Mouse (Mus musculus) kidney, embryonic 16.5 days (tissue): ENCODE measurements around the gene Tnfsf15. TPM values are rescaled to one million over a fixed set of nuclear protein-coding genes. Genes with fewer than 3 reads are reported as not detected.

ENCODE experiments used
- ATAC-seq: fragments of 200-750 bp; cut with Nextera tagmentation; 2 replicates; pipeline ENCODE4 v1.8.0; 2017; ENCODE audit warnings: moderate TSS enrichment; ENCODE audit not compliant: low FRiP score, low TSS enrichment
- H3K27ac ChIP-seq: fragments of 300-500 bp; sonication (generic); 2 replicates; pipeline ENCODE4 v1.5.1; 2014; ENCODE audit warnings: low read length
- H3K27me3 ChIP-seq: fragments of 300-500 bp; sonication (generic); 2 replicates; pipeline ENCODE4 v1.6.1; 2014; ENCODE audit warnings: low read length, control low read depth, mixed read lengths; ENCODE audit not compliant: insufficient read depth
- H3K36me3 ChIP-seq: fragments of 300-500 bp; sonication (generic); 2 replicates; pipeline ENCODE4 v1.6.1; 2014; ENCODE audit warnings: low read length, control low read depth, mixed read lengths; ENCODE audit not compliant: insufficient read depth
- H3K4me1 ChIP-seq: fragments of 300-500 bp; sonication (generic); 2 replicates; pipeline ENCODE4 v1.6.1; 2014; ENCODE audit warnings: low read length, control low read depth, mixed read lengths; ENCODE audit not compliant: insufficient read depth
- H3K4me2 ChIP-seq: fragments of 300-500 bp; sonication (generic); replicated peaks from 2 replicates; pipeline ENCODE4 v1.6.1; 2014; ENCODE audit warnings: low read depth, low read length
- H3K4me3 ChIP-seq: fragments of 300-500 bp; sonication (generic); 2 replicates; pipeline ENCODE4 v1.5.1; 2014; ENCODE audit warnings: mild to moderate bottlenecking, low read length
- H3K9ac ChIP-seq: fragments of 300-500 bp; sonication (generic); replicated peaks from 2 replicates; pipeline ENCODE4 v1.6.1; 2014; ENCODE audit warnings: low read length
- H3K9me3 ChIP-seq: fragments of 300-500 bp; sonication (generic); 2 replicates; pipeline ENCODE4 v1.6.1; 2016; ENCODE audit warnings: low read length, control low read depth
- WGBS: fragments of 180-500 bp; shearing (Covaris S2); extraction: QIAGEN DNeasy Blood & Tissue Kit; methylation state at CpG from one replicate; pipeline ENCODE4 v1.1.7; 2014; 5-methylcytosine and 5-hydroxymethylcytosine counted together
- polyA plus RNA-seq: library from polyadenylated mRNA; unstranded; fragments of >200 nt; fragmentation: Nextera tagmentation; extraction: Ambion mirVana; gene quantifications from 2 replicates; pipeline ENCODE4 v1.2.1, GENCODE M21; 2015

Tnfsf15 gene
- polyA plus RNA-seq, 1 experiment from 2014 or later = 1.3 TPM

DNA sequence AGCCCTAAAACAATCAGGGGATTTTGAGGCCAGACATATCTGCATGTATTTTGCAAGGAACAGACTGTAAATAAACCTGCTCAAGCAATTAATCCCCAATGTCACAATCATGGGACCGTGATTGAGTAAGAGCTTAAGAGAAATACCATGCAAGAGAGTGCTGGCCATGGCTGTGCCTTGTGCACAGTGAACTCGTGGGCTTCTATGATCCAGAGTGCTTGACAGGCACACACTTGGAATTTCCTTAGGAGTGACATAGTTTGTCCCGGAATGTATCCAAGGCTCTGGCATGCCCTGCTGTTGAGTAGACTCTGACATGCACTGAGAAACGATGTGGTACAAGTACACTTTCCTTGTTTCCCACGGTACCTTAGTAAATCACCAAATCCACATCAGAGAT, 18.9 kb downstream of the Tnfsf15 start:
- Histone ChIP-seq H3K27me3 (no peaks in the 10 kb centered on the region), H3K4me3 (no peak overlapping the region), H3K4me2 (no peak overlapping the region), H3K36me3 (no peaks in the 10 kb centered on the region), H3K9ac (no peak overlapping the region), H3K9me3 (no peaks in the 10 kb centered on the region), H3K27ac (no peak overlapping the region), H3K4me1 (peaks cover 3% of the 10 kb centered on the region; the same call in 1 of the 2 replicates)
- peak; percentile 42; the same call in 1 of the 2 replicates for ATAC-seq
- 34% methylated on average over 5 of the region's 5 CpGs for WGBS

DNA sequence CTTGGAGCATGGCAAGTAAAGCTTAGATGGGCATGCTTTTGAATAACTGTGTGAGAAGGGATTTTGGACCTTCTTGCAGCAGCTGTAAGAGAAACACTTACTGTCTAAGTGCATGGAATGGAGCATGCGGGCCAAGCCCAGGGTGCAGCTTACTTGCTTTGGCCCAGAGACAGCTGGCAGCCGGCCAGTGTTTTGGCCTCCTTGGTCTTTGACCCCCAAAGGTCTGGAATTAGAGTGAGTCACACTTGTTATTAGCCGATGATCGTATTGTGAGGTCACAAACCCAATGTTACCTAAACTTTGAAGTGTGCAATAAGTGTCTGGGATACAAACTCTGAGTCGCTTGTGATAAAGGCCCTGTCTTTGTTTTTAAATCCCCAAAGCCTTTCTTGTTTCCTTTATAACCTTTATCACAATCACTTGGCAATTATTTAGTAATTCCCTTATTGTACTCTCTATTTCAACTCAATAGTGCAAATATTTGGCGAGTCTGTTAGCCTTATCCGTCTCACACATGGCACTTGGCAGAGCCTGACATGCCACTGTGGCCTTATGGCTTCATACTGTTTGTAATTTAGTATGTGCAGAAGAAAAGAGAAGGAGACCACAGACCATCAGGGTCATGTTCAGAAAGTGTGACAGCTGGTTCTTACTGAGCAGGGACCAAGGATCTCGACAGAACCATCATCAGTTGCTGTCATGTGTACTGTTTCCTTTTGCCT, 26.8 kb downstream of the Tnfsf15 start:
- H3K27me3 ChIP-seq = no peaks in the 10 kb centered on the region
- no peaks in the 10 kb centered on the region for H3K9me3 ChIP-seq
- 45% methylated on average over 8 of the region's 8 CpGs for WGBS
- H3K4me1 ChIP-seq = 0 out of 2 replicates have a peak, but pooled peaks cover 5% of the 10 kb centered on the region
- no peak overlapping the region for H3K4me2 ChIP-seq
- no peak overlapping the region for H3K4me3 ChIP-seq
- H3K27ac ChIP-seq = no peak overlapping the region
- H3K36me3 ChIP-seq = no peaks in the 10 kb centered on the region
- no peak overlapping the region for H3K9ac ChIP-seq
- peak; percentile 46; the same call in 1 of the 2 replicates for ATAC-seq

DNA sequence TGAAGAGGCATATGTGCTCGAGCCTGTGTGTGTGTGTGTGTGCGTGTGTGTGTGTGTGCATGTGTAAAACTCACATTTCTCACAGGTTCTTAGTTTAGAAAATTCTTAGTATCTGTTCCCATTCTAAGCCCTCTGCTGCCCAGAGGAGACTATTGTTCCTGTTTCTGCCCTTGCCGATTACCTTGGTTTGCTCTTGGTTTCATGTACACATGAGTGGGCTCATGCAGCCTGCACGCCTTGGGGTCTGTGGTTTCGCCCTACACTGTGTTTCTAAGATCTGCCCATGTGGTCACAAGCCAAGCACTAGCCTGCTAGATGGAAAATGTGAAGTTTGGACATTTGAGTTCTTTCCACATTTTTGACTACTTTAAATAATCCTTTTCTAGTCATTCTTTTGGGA, 33.0 kb downstream of the Tnfsf15 start:
- no peaks in the 10 kb centered on the region for H3K9me3 ChIP-seq
- no peaks in the 10 kb centered on the region for H3K27me3 ChIP-seq
- no peak overlapping the region for H3K9ac ChIP-seq
- no peak overlapping the region for H3K4me2 ChIP-seq
- H3K27ac ChIP-seq = no peak overlapping the region
- no peak for ATAC-seq
- no peaks in the 10 kb centered on the region for H3K4me1 ChIP-seq
- H3K36me3 ChIP-seq = no peaks in the 10 kb centered on the region
- H3K4me3 ChIP-seq = no peak overlapping the region
- 89% methylated on average over 5 of the region's 5 CpGs for WGBS

DNA sequence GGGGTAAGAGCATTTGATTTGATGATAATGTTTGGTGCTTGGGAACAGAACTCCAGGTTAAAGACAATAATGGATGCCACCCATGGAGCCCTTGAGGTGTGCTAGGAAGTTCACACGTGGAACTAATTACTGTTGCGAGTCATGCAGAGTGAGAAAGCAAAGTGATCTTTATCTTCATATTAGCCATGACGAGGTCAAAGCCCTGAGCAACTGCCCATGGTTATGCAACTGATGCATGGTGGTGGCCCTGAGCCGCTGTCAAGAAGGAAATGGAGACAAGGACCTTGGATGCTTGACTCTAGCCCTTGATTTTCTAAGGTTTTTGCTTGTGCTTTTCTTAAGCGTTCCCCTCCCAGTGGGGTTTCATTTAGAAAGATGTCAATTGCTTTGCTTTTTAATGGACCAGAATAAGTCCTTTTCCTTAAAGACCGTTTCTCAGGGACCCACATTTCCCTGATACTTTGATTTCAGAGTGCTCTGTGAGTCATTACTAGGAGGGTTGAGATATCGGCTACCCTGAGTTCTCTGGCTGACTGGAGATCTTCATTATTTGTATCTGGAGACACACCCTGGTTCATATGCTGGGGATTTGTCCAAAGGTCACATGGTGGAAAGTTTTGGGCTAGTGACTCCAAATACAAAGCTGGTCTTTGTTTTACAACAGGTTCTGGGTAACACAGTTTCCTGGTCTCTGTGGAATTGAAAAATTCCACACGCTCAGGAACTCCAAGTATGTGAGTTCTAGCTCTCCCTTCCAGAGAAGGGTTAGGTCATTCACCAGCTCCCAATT, 34.3 kb downstream of the Tnfsf15 start:
- Histone ChIP-seq H3K27me3 (no peaks in the 10 kb centered on the region), H3K9me3 (no peaks in the 10 kb centered on the region), H3K4me3 (no peak overlapping the region), H3K9ac (no peak overlapping the region), H3K4me2 (no peak overlapping the region), H3K36me3 (no peaks in the 10 kb centered on the region), H3K4me1 (no peaks in the 10 kb centered on the region), H3K27ac (no peak overlapping the region)
- ATAC-seq = no peak
- 78% methylated on average over 8 of the region's 8 CpGs for WGBS

- no peaks in the 10 kb centered on the region for H3K9me3 ChIP-seq
- H3K4me1 ChIP-seq = no peaks in the 10 kb centered on the region
- no peak for ATAC-seq
- H3K27me3 ChIP-seq = no peaks in the 10 kb centered on the region
- no peaks in the 10 kb centered on the region for H3K36me3 ChIP-seq
- H3K4me2 ChIP-seq = no peak overlapping the region
- no peak overlapping the region for H3K4me3 ChIP-seq
- no peak overlapping the region for H3K9ac ChIP-seq
- 83% methylated on average over 1 of the region's 1 CpGs for WGBS
- no peak overlapping the region for H3K27ac ChIP-seq
Observed at GRCm38 (mm10) chr4:63706279-63706971, 38.5 kb downstream of the Tnfsf15 start.

GRCm38 (mm10) chr4:63704232-63704631, 40.7 kb downstream of the Tnfsf15 start:
- Histone ChIP-seq H3K9ac (no peak overlapping the region), H3K27me3 (no peaks in the 10 kb centered on the region), H3K27ac (no peak overlapping the region), H3K4me1 (no peaks in the 10 kb centered on the region), H3K36me3 (no peaks in the 10 kb centered on the region), H3K9me3 (no peaks in the 10 kb centered on the region), H3K4me2 (no peak overlapping the region), H3K4me3 (no peak overlapping the region)
- ATAC-seq = no peak
- WGBS = 78% methylated on average over 5 of the region's 5 CpGs

DNA sequence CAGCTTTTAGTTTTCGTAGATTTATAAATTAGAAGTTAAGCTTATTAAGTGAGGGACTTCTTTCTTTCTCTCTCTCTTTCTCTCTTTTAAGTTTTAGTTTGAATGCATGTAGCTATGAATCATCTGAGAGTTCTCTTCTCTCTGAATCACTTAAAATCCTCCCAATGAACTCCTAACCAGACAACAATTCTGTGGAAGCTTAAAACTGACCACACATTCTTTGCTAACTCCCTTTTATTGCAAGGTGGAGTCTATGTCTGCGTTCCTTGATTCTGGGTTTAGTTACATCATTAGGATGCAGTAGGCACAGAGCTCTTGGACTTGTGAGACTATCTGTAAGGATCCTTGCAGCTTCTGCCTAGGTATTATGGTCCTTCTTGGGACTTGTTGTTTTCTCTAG, 41.2 kb downstream of the Tnfsf15 start:
- no peaks in the 10 kb centered on the region for H3K36me3 ChIP-seq
- no peak overlapping the region for H3K9ac ChIP-seq
- 88% methylated on average over 2 of the region's 2 CpGs for WGBS
- H3K4me2 ChIP-seq = no peak overlapping the region
- H3K27ac ChIP-seq = no peak overlapping the region
- H3K9me3 ChIP-seq = no peaks in the 10 kb centered on the region
- no peaks in the 10 kb centered on the region for H3K4me1 ChIP-seq
- H3K4me3 ChIP-seq = no peak overlapping the region
- ATAC-seq = no peak
- no peaks in the 10 kb centered on the region for H3K27me3 ChIP-seq

GRCm38 (mm10) chr4:63702006-63702704, 42.8 kb downstream of the Tnfsf15 start:
- WGBS = 86% methylated on average over 4 of the region's 4 CpGs
- no peak overlapping the region for H3K27ac ChIP-seq
- H3K4me3 ChIP-seq = no peak overlapping the region

GRCm38 (mm10) chr4:63699749-63700148, 45.2 kb downstream of the Tnfsf15 start:
- Histone ChIP-seq H3K9me3 (no peaks in the 10 kb centered on the region), H3K27ac (no peak overlapping the region), H3K4me2 (no peak overlapping the region), H3K9ac (no peak overlapping the region), H3K4me3 (no peak overlapping the region), H3K36me3 (no peaks in the 10 kb centered on the region), H3K4me1 (no peaks in the 10 kb centered on the region), H3K27me3 (no peaks in the 10 kb centered on the region)
- no peak for ATAC-seq
- WGBS = 39% methylated on average over 3 of the region's 3 CpGs

More at GRCm38 (mm10) chr4:63702006-63702704, 42.8 kb downstream of the Tnfsf15 start:
- Histone ChIP-seq H3K36me3 (no peaks in the 10 kb centered on the region), H3K4me2 (no peak overlapping the region), H3K4me1 (no peaks in the 10 kb centered on the region), H3K27me3 (no peaks in the 10 kb centered on the region), H3K9me3 (no peaks in the 10 kb centered on the region), H3K9ac (no peak overlapping the region)
- ATAC-seq = no peak
